Mouse (Mus musculus): Measurements from ENCODE around the gene Vps26a.

- TF ChIP-seq POLR2A (IDR thresholded peaks at IDR 0.05; ENCODE audit: insufficient read depth, low read length) (no peak), CTCF (IDR thresholded peaks at IDR 0.05; ENCODE audit: low read depth, low read length) (no peak), EP300 (IDR thresholded peaks at IDR 0.05; ENCODE audit: insufficient read depth, low read depth, low read length) (no peak)
Observed at GRCm38 (mm10) chr10:62419422-62419821, 67.2 kb downstream of the Vps26a start.

Measured in ES-Bruce4 (cell line).